Mouse (Mus musculus): Measurements from ENCODE around the gene Kcnj4. TPM values are rescaled to one million over a fixed set of nuclear protein-coding genes. Genes with fewer than 3 reads are reported as not detected.

Gene Kcnj4
- not detected in 2 replicates for total RNA-seq (2017)

GRCm38 (mm10) chr15:79504707-79505452, at the start of gene Kcnj4:
Kcnj4 (minus strand) TSS chr15:79505241.
- no peak for ATAC-seq (replicated peaks in 1 of 2; ENCODE audit: insufficient read depth in 1 of 2, low FRiP score in 2 of 2, low TSS enrichment in 1 of 2, low read depth in 1 of 2, poor library complexity in 2 of 2, severe bottlenecking in 2 of 2)

GRCm38 (mm10) chr15:79552566-79552965, 47.5 kb upstream of the Kcnj4 start:
- no peak for ATAC-seq (replicated peaks in 1 of 2; ENCODE audit: insufficient read depth in 1 of 2, low FRiP score in 2 of 2, low TSS enrichment in 1 of 2, low read depth in 1 of 2, poor library complexity in 2 of 2, severe bottlenecking in 2 of 2)

- ATAC-seq (replicated peaks in 1 of 2; ENCODE audit: insufficient read depth in 1 of 2, low FRiP score in 2 of 2, low TSS enrichment in 1 of 2, low read depth in 1 of 2, poor library complexity in 2 of 2, severe bottlenecking in 2 of 2) = no peak
Measured at GRCm38 (mm10) chr15:79548226-79548625, 43.2 kb upstream of the Kcnj4 start.

- ATAC-seq (replicated peaks in 1 of 2; ENCODE audit: insufficient read depth in 1 of 2, low FRiP score in 2 of 2, low TSS enrichment in 1 of 2, low read depth in 1 of 2, poor library complexity in 2 of 2, severe bottlenecking in 2 of 2) = no peak
Measured at GRCm38 (mm10) chr15:79547289-79547820, 42.3 kb upstream of the Kcnj4 start.

- peak; percentile 96 to 98 for ATAC-seq (replicated peaks in 1 of 2; ENCODE audit: insufficient read depth in 1 of 2, low FRiP score in 2 of 2, low TSS enrichment in 1 of 2, low read depth in 1 of 2, poor library complexity in 2 of 2, severe bottlenecking in 2 of 2)
Measured at GRCm38 (mm10) chr15:79546410-79547288, 41.6 kb upstream of the Kcnj4 start, which contains the start of gene Ddx17. Ddx17 (minus strand) TSS chr15:79546741.

- no peak for ATAC-seq (replicated peaks in 1 of 2; ENCODE audit: insufficient read depth in 1 of 2, low FRiP score in 2 of 2, low TSS enrichment in 1 of 2, low read depth in 1 of 2, poor library complexity in 2 of 2, severe bottlenecking in 2 of 2)
Measured at GRCm38 (mm10) chr15:79545921-79546399, 40.9 kb upstream of the Kcnj4 start.

GRCm38 (mm10) chr15:79545496-79545895, 40.5 kb upstream of the Kcnj4 start:
- ATAC-seq (replicated peaks in 1 of 2; ENCODE audit: insufficient read depth in 1 of 2, low FRiP score in 2 of 2, low TSS enrichment in 1 of 2, low read depth in 1 of 2, poor library complexity in 2 of 2, severe bottlenecking in 2 of 2) = no peak

- no peak for ATAC-seq (replicated peaks in 1 of 2; ENCODE audit: insufficient read depth in 1 of 2, low FRiP score in 2 of 2, low TSS enrichment in 1 of 2, low read depth in 1 of 2, poor library complexity in 2 of 2, severe bottlenecking in 2 of 2)
Measured at GRCm38 (mm10) chr15:79543968-79544367, 38.9 kb upstream of the Kcnj4 start.

- no peak for ATAC-seq (replicated peaks in 1 of 2; ENCODE audit: insufficient read depth in 1 of 2, low FRiP score in 2 of 2, low TSS enrichment in 1 of 2, low read depth in 1 of 2, poor library complexity in 2 of 2, severe bottlenecking in 2 of 2)
Measured at GRCm38 (mm10) chr15:79533796-79534195, 28.8 kb upstream of the Kcnj4 start.

- no peak for ATAC-seq (replicated peaks in 1 of 2; ENCODE audit: insufficient read depth in 1 of 2, low FRiP score in 2 of 2, low TSS enrichment in 1 of 2, low read depth in 1 of 2, poor library complexity in 2 of 2, severe bottlenecking in 2 of 2)
Measured at GRCm38 (mm10) chr15:79529935-79530334, 24.9 kb upstream of the Kcnj4 start.

GRCm38 (mm10) chr15:79527991-79528639, 23.1 kb upstream of the Kcnj4 start:
- ATAC-seq (replicated peaks in 1 of 2; ENCODE audit: insufficient read depth in 1 of 2, low FRiP score in 2 of 2, low TSS enrichment in 1 of 2, low read depth in 1 of 2, poor library complexity in 2 of 2, severe bottlenecking in 2 of 2) = no peak

GRCm38 (mm10) chr15:79527192-79527591, 22.2 kb upstream of the Kcnj4 start:
- no peak for ATAC-seq (replicated peaks in 1 of 2; ENCODE audit: insufficient read depth in 1 of 2, low FRiP score in 2 of 2, low TSS enrichment in 1 of 2, low read depth in 1 of 2, poor library complexity in 2 of 2, severe bottlenecking in 2 of 2)

- no peak for ATAC-seq (replicated peaks in 1 of 2; ENCODE audit: insufficient read depth in 1 of 2, low FRiP score in 2 of 2, low TSS enrichment in 1 of 2, low read depth in 1 of 2, poor library complexity in 2 of 2, severe bottlenecking in 2 of 2)
Measured at GRCm38 (mm10) chr15:79525979-79526768, 21.1 kb upstream of the Kcnj4 start.

- ATAC-seq (replicated peaks in 1 of 2; ENCODE audit: insufficient read depth in 1 of 2, low FRiP score in 2 of 2, low TSS enrichment in 1 of 2, low read depth in 1 of 2, poor library complexity in 2 of 2, severe bottlenecking in 2 of 2) = no peak
Measured at GRCm38 (mm10) chr15:79525564-79525963, 20.5 kb upstream of the Kcnj4 start.

- ATAC-seq (replicated peaks in 1 of 2; ENCODE audit: insufficient read depth in 1 of 2, low FRiP score in 2 of 2, low TSS enrichment in 1 of 2, low read depth in 1 of 2, poor library complexity in 2 of 2, severe bottlenecking in 2 of 2) = no peak
Measured at GRCm38 (mm10) chr15:79519400-79520220, 14.6 kb upstream of the Kcnj4 start.

- ATAC-seq (replicated peaks in 1 of 2; ENCODE audit: insufficient read depth in 1 of 2, low FRiP score in 2 of 2, low TSS enrichment in 1 of 2, low read depth in 1 of 2, poor library complexity in 2 of 2, severe bottlenecking in 2 of 2) = no peak
Measured at GRCm38 (mm10) chr15:79518571-79518970, 13.5 kb upstream of the Kcnj4 start.

All from hematopoietic stem cell, adult 5-6 weeks (primary cell).